Mouse (Mus musculus) liver, embryonic 11.5 days (tissue): ENCODE data around the gene Zg16. TPM values are rescaled to one million over a fixed set of nuclear protein-coding genes. Genes with fewer than 3 reads are reported as not detected.

Experiments used
- ATAC-seq: fragments of 200-750 bp; cut with Nextera tagmentation; replicated peaks from 2 replicates; pipeline ENCODE4 v1.8.0; 2017; ENCODE audit warnings: moderate number of reproducible peaks, mild to moderate bottlenecking, moderate TSS enrichment, moderate library complexity; ENCODE audit not compliant: low FRiP score
- DNase-seq: peaks from one replicate; pipeline ENCODE4 v3.0.0-alpha.2; 2017; ENCODE audit warnings: low spot score
- H3K27ac ChIP-seq: fragments of 300-500 bp; sonication (generic); 2 replicates; pipeline ENCODE4 v1.5.1; 2014; ENCODE audit warnings: mild to moderate bottlenecking, low read depth, low read length, control low read depth
- H3K27me3 ChIP-seq: fragments of 300-500 bp; sonication (generic); replicated peaks from 2 replicates; pipeline ENCODE4 v1.6.1; 2014; ENCODE audit warnings: low read length, mixed read lengths; ENCODE audit not compliant: control insufficient read depth, insufficient read depth
- H3K36me3 ChIP-seq: fragments of 300-500 bp; sonication (generic); 2 replicates; pipeline ENCODE4 v1.6.1; 2014; ENCODE audit warnings: mild to moderate bottlenecking, low read length, moderate library complexity, mixed read lengths; ENCODE audit not compliant: control insufficient read depth, insufficient read depth
- H3K4me1 ChIP-seq: fragments of 300-500 bp; sonication (generic); replicated peaks from 2 replicates; pipeline ENCODE4 v1.6.1; 2014; ENCODE audit warnings: low read length, mixed read lengths; ENCODE audit not compliant: control insufficient read depth, insufficient read depth
- H3K4me2 ChIP-seq: fragments of 300-500 bp; sonication (generic); 2 replicates; pipeline ENCODE4 v1.6.1; 2014; ENCODE audit warnings: mild to moderate bottlenecking, control low read depth, moderate library complexity
- H3K4me3 ChIP-seq: fragments of 300-500 bp; sonication (generic); 2 replicates; pipeline ENCODE4 v1.5.1; 2014; ENCODE audit warnings: low read depth, low read length, control low read depth
- H3K9ac ChIP-seq: fragments of 300-500 bp; sonication (generic); 2 replicates; pipeline ENCODE4 v1.6.1; 2014; ENCODE audit warnings: low read depth, low read length, control low read depth
- H3K9me3 ChIP-seq: fragments of 300-500 bp; sonication (generic); 2 replicates; pipeline ENCODE4 v1.6.1; 2016; ENCODE audit warnings: low read length, inconsistent platforms, mixed read lengths; ENCODE audit not compliant: control insufficient read depth
- WGBS: fragments of 180-500 bp; shearing (Covaris S2); extraction: QIAGEN DNeasy Blood & Tissue Kit; methylation state at CpG from one replicate; pipeline ENCODE4 v1.1.7; 2014; 5-methylcytosine and 5-hydroxymethylcytosine counted together
- polyA plus RNA-seq: library from polyadenylated mRNA; unstranded; fragments of >200 nt; fragmentation: Nextera tagmentation; extraction: Ambion mirVana; gene quantifications from 2 replicates; pipeline ENCODE4 v1.2.1, GENCODE M21; 2014

Zg16 gene
- polyA plus RNA-seq, 1 experiment from 2014 or later: not detected

DNA sequence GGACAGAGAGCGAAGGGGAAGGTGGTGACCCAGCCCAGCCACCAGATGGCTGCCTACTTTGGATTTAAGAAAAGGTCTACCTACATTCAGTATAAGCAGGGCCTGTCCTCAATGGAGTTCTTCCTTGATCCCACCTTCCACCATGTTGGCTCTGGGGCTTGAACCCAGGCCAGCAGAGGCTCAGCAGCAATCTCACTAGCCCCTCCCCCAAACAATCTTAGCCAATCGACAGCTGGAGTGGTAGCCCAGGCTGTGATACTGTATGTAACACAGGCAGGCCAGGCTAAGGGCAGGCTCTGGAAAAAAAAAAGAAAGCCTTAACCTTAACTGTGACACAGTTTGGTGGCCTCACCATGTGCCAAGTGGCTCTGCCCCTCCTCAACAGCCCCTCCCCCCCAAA lies 75.4 kb downstream of the Zg16 start:
- Histone ChIP-seq H3K4me2 (no peak overlapping the region), H3K4me3 (no peak overlapping the region), H3K36me3 (peaks cover 13% of the 10 kb centered on the region), H3K27me3 (no peaks in the 10 kb centered on the region), H3K9me3 (no peaks in the 10 kb centered on the region), H3K9ac (no peak overlapping the region), H3K27ac (no peak overlapping the region), H3K4me1 (peaks cover 38% of the 10 kb centered on the region)
- WGBS: 74% methylated on average over 2 of the region's 2 CpGs
- ATAC-seq: no peak
- DNase-seq: no peak

DNA sequence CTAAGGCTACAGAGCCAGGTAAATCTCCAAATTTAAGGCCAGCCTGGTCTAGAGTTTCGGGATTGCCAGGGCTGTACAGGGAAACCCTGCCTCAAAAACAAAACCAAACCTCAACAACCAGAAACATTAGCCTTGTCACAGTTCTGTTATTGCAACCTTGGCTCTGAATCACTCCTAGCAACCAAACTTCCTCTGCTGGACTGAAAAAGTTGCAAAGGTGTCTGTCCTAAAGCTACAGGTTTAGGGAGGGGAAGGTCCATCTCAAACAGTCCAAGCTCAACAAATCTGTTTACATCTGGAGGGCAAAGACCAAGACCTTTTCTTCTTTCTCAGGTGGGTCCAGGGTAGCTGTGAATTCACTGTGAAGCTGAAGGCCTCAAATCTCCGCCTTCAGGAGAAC lies 76.1 kb downstream of the Zg16 start:
- Histone ChIP-seq H3K36me3 (peaks cover 13% of the 10 kb centered on the region), H3K4me3 (no peak overlapping the region), H3K4me2 (no peak overlapping the region), H3K4me1 (peaks cover 38% of the 10 kb centered on the region), H3K9me3 (no peaks in the 10 kb centered on the region), H3K9ac (no peak overlapping the region), H3K27ac (0 out of 2 replicates have a peak overlapping the region, but pooled peaks have one; percentile 41), H3K27me3 (no peaks in the 10 kb centered on the region)
- ATAC-seq (no peak), DNase-seq (no peak)
- 96% methylated on average over 2 of the region's 2 CpGs for WGBS

DNA sequence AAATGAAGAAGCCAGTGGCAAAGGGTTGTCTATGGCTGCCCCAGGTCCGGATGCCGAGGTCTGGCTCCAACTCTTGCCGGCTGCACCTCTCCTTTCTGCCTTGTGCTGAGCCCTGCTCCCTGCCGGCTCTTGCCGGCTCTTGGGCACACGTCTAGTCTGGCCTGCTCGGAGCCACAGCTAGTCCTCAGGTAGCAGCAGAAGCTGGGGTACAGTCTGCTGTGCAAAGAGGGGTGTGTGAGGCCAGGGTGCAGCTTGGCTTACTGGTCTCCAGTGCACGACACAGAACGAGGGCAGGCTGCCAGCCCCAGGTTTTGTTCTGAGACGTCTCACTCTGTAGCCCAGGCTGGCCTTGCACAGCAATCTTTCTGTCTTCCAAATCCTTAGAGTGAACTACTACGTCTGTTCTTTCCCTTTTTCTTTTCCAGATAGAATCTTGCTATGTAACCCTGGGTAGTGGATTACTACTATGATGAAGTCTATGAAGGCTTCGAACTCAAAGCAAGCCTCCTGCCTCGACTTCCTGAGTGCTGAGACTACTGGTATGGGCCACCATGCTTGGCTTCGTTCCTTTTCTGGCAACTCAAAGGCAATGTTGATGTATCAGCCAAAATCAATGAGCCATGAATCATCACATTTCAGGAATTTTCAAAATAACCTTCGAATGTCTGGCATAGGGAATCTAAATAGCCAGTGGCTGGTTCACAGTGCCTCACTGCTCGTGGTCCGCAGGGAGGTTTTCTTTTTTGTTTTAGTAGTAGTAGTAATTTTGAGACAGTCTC lies 77.6 kb downstream of the Zg16 start:
- peak overlapping the region; percentile 33; the same call in 1 of the 2 replicates for H3K4me2 ChIP-seq
- 84% methylated on average over 17 of the region's 17 CpGs for WGBS
- peak overlapping the region; percentile 57 for H3K9ac ChIP-seq
- no peak for ATAC-seq
- peak overlapping the region; percentile 95 for H3K27ac ChIP-seq
- H3K9me3 ChIP-seq: no peaks in the 10 kb centered on the region
- H3K4me3 ChIP-seq: no peak overlapping the region
- no peak for DNase-seq
- no peaks in the 10 kb centered on the region for H3K27me3 ChIP-seq
- H3K36me3 ChIP-seq: peaks cover 7% of the 10 kb centered on the region; the same call in 1 of the 2 replicates
- H3K4me1 ChIP-seq: peaks cover 24% of the 10 kb centered on the region

DNA sequence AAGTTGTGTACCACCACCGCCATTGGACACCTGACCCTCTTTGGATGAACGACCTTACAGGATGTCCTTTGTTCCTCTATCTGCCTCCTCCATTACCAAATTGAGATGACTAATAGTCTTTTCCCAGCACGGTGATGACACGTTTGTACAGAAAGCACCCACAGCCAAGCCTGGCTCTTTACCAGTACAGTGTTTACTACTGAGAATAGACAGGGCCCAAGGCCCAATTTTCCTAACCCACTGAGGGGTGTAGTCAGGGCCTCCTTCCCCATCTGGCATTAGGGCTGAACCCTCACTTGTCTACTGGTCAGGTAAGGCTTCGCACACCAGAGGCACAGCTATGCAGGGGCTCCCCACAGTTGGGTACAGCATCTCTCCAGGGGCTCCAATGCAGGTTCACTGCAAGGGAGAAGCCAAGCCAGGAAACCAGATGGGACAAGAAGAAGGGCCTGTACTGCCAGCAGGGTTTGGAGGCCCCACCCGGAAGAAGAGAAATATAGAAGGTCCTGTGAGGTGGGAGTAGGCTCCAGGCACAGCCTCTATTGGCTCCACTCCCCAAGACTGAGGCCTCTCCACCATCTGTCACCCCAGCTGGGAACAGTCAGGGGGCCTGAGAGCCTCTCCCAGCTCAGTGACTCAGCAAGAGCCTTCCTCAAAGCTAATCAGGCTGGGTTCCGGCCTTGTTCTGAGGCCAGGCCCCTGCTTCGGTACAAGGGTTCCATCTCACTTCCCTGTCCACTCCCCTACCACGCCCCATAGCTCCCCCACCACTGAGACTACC lies 78.7 kb downstream of the Zg16 start:
- H3K36me3 ChIP-seq: peaks cover 3% of the 10 kb centered on the region; the same call in 1 of the 2 replicates
- 38% methylated on average over 9 of the region's 9 CpGs for WGBS
- peaks cover 18% of the 10 kb centered on the region for H3K4me1 ChIP-seq
- peak overlapping the region; percentile 57 for H3K9ac ChIP-seq
- no peak overlapping the region for H3K4me3 ChIP-seq
- H3K27me3 ChIP-seq: no peaks in the 10 kb centered on the region
- peak overlapping the region; percentile 95 for H3K27ac ChIP-seq
- peak; percentile 93 for ATAC-seq
- DNase-seq: peak; percentile 66
- no peaks in the 10 kb centered on the region for H3K9me3 ChIP-seq
- peak overlapping the region; percentile 52 for H3K4me2 ChIP-seq

DNA sequence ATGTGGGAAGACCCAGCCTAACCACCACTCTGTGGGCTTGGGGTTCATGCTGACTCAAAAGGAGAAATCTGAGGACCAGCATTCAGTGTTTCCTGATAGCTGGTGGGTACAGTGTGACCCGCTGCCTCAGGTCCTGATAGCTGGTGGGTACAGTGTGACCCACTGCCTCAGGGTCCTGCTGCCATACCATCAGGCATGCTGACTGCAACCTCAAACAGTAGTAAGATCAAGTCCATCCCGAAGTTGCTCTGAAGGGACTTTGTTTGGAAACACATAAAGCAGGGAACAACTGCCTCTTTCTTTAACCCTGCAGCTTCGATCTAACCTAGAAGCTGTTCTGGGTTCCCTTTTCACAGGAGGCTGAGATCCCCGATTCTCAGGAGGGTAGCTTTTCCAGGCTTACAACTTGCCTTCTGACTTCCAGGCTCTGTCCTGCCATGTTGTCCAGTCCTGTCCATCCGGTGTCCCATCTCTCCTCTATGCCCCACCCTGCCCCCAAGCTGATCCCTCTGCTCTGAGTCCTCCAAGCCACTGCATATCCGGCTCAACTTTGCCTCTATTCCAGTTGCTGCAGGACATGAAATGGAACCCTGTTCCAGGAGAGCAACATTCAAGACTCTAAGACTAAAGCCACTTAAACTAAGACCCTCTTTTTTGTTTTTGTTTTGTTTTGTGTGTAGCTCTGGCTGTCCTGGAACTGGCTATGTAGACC lies 79.7 kb downstream of the Zg16 start:
- no peaks in the 10 kb centered on the region for H3K9me3 ChIP-seq
- no peak overlapping the region for H3K4me2 ChIP-seq
- H3K4me1 ChIP-seq: peaks cover 13% of the 10 kb centered on the region
- no peak for DNase-seq
- no peaks in the 10 kb centered on the region for H3K27me3 ChIP-seq
- H3K4me3 ChIP-seq: no peak overlapping the region
- H3K27ac ChIP-seq: no peak overlapping the region
- H3K9ac ChIP-seq: no peak overlapping the region
- H3K36me3 ChIP-seq: no peaks in the 10 kb centered on the region
- WGBS: 83% methylated on average over 6 of the region's 6 CpGs
- no peak for ATAC-seq

DNA sequence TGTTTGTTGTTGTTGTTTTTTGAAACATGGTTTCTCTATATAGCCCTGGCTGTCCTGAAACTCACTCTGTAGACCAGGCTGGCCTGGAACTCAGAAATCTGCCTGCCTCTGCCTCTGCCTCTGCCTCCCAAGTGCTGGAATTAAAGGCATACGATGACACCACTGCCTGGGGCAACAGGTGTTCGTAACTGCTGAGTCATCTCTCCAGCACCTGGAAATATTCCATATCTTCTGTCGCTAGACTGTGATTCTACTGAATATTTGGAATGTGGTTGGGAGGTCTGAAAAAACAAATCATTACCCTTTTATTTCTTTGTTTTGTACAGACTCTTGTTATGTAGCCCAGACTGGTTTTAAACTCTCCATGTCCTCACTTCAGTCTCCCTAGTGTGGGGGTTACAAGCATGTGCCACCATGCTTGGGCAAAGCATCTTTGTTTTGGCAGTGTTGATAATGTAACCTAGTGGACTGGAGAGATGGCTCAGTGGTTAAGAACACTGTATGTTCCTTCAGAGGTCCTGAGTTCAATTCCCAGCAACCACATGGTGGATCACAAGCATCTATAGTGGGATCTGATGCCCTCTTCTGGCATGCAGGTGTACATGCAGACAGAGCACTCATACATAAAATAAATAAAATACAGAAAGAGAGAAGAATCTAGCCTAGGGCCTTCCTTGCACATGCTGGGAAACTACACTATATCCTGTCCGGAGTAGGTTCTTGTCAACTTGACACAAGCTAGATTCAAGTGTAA lies 82.8 kb downstream of the Zg16 start:
- no peak for DNase-seq
- H3K9me3 ChIP-seq: no peaks in the 10 kb centered on the region
- 82% methylated on average over 4 of the region's 4 CpGs for WGBS
- no peak overlapping the region for H3K4me2 ChIP-seq
- no peak for ATAC-seq
- H3K4me3 ChIP-seq: no peak overlapping the region
- no peaks in the 10 kb centered on the region for H3K27me3 ChIP-seq
- H3K4me1 ChIP-seq: peaks cover 12% of the 10 kb centered on the region
- no peak overlapping the region for H3K27ac ChIP-seq
- H3K9ac ChIP-seq: no peak overlapping the region
- H3K36me3 ChIP-seq: no peaks in the 10 kb centered on the region

DNA sequence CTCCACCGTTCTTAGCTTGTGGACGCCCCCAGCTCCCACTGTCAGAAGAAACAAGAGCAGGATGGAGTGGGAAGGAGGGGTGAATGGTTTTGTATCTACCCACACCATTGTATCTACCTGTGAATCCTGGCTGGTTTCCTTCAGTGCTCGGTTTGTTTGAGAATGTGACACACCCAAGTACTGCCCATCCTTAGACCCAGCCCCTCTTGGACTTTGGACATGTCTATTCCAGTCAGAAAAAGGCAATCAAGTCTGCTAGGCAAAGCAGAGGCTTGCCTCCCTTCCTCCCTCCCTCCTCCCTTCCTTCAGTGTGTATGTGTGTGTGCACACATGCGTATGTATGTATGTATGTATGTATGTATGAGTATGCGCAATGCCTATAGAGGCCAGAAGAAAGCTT lies 83.5 kb downstream of the Zg16 start:
- Histone ChIP-seq H3K9ac (no peak overlapping the region), H3K27me3 (no peaks in the 10 kb centered on the region), H3K4me2 (no peak overlapping the region), H3K36me3 (no peaks in the 10 kb centered on the region), H3K4me1 (peaks cover 5% of the 10 kb centered on the region), H3K9me3 (no peaks in the 10 kb centered on the region), H3K4me3 (no peak overlapping the region), H3K27ac (no peak overlapping the region)
- ATAC-seq (no peak), DNase-seq (no peak)
- WGBS: 82% methylated on average over 5 of the region's 5 CpGs
